Mouse (Mus musculus): ENCODE measurements at regions not wholly inside any gene's neighbourhood (a gene's known extent, or its start where the extent isn't known, plus 50 kb on each side); places are given as distances from the start of the nearest gene placed in this dataset.

DNA sequence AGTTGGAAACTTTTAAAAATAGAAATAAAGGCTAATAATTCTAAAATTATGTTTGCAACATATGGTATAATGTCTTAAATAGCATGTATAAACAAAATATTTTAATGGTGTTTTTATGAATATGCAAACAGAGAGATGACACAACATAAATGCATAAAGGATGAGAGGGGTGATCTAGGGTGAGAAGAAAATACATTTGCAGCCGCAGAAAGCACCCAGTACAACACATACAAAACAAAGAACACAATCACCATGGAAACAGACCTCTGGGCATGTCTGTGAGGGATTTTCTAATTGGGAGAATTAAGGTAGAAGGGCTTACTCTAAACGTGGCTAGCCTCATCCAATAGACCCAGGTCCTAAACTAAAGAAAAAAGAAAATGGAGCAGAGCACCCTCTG, 190.2 kb upstream of the Gm10295 start:
- no peak for TF ChIP-seq CTCF (IDR thresholded peaks at IDR 0.05; ENCODE audit: insufficient read depth, low read depth, low read length)
- no peak for TF ChIP-seq POLR2A (IDR thresholded peaks at IDR 0.05; ENCODE audit: insufficient read depth, low read depth, low read length)

Measured in olfactory bulb, adult 2 months (tissue).